Mouse (Mus musculus) testis, adult 2 months (tissue): ENCODE results near the gene Ccnd2. TPM values are rescaled to one million over a fixed set of nuclear protein-coding genes. Genes with fewer than 3 reads are reported as not detected.

Source experiments
- H3K27ac ChIP-seq: fragments of 200-500 bp; 2 replicates; pipeline ENCODE4 v1.5.1; 2012; ENCODE audit warnings: low read depth, low read length; ENCODE audit not compliant: control insufficient read depth, insufficient read depth
- H3K27me3 ChIP-seq: fragments of 200-500 bp; 2 replicates; pipeline ENCODE4 v1.6.1; 2012; ENCODE audit warnings: mild to moderate bottlenecking, low read length, moderate library complexity; ENCODE audit not compliant: control insufficient read depth, insufficient read depth
- H3K36me3 ChIP-seq: fragments of 200-500 bp; 2 replicates; pipeline ENCODE4 v1.6.1; 2012; ENCODE audit warnings: mild to moderate bottlenecking, low read length; ENCODE audit not compliant: control insufficient read depth, insufficient read depth
- H3K4me1 ChIP-seq: fragments of 200-500 bp; 2 replicates; pipeline ENCODE4 v1.6.1; 2012; ENCODE audit warnings: low read length; ENCODE audit not compliant: control insufficient read depth, insufficient read depth
- H3K4me3 ChIP-seq: fragments of 200-500 bp; 2 replicates; pipeline ENCODE4 v1.5.1; 2012; ENCODE audit warnings: low read depth, mild to moderate bottlenecking, low read length, moderate library complexity, mixed read lengths; ENCODE audit not compliant: control insufficient read depth
- CTCF ChIP-seq: fragments of 200-500 bp; IDR thresholded peaks from 2 replicates; pipeline ENCODE4 v1.5.1; 2012; ENCODE audit warnings: low read depth, mild to moderate bottlenecking, inconsistent platforms, low read length, moderate library complexity; ENCODE audit not compliant: control insufficient read depth, insufficient read depth, insufficient replicate concordance
- POLR2A ChIP-seq: fragments of 200-500 bp; IDR thresholded peaks from 2 replicates; pipeline ENCODE4 v1.6.1; 2012; ENCODE audit warnings: low read depth, mild to moderate bottlenecking, inconsistent platforms, low read length, moderate library complexity; ENCODE audit not compliant: control insufficient read depth
- polyA plus RNA-seq: library from polyadenylated mRNA; depleted of rRNA; stranded (reverse); fragments of >200 nt; gene quantifications from 2 replicates; pipeline ENCODE4 v1.2.3, GENCODE M21; 2012

Gene Ccnd2
- polyA plus RNA-seq, 1 experiment: 4.3 TPM

- H3K27ac ChIP-seq: no peak overlapping the region
- H3K4me3 ChIP-seq: no peak overlapping the region; the same call in 1 of the 2 replicates
- H3K4me1 ChIP-seq: peaks cover 12% of the 10 kb centered on the region
- H3K27me3 ChIP-seq: peaks cover 13% of the 10 kb centered on the region
- H3K36me3 ChIP-seq: no peaks in the 10 kb centered on the region
- no peak for TF ChIP-seq POLR2A
- TF ChIP-seq CTCF: no peak
Observed at GRCm38 (mm10) chr6:127153296-127153800, 1.4 kb upstream of the Ccnd2 start.

GRCm38 (mm10) chr6:127151565-127152105, 358 bp downstream of the Ccnd2 start:
- TF ChIP-seq CTCF (no peak), POLR2A (no peak)
- Histone ChIP-seq H3K4me1 (peaks cover 12% of the 10 kb centered on the region), H3K36me3 (no peaks in the 10 kb centered on the region), H3K27me3 (peaks cover 13% of the 10 kb centered on the region), H3K4me3 (no peak overlapping the region; the same call in 1 of the 2 replicates), H3K27ac (no peak overlapping the region)

- Histone ChIP-seq H3K4me3 (peak overlapping the region; percentile 79), H3K27ac (no peak overlapping the region), H3K27me3 (peaks cover 13% of the 10 kb centered on the region), H3K36me3 (no peaks in the 10 kb centered on the region), H3K4me1 (peaks cover 14% of the 10 kb centered on the region)
- peak; percentile 75; the same call in 1 of the 2 replicates for TF ChIP-seq POLR2A
- no peak for TF ChIP-seq CTCF
Observed at GRCm38 (mm10) chr6:127150663-127151564, 1.1 kb downstream of the Ccnd2 start.

GRCm38 (mm10) chr6:127149944-127150662, 1.9 kb downstream of the Ccnd2 start:
- Histone ChIP-seq H3K4me3 (peak overlapping the region; percentile 79), H3K27ac (no peak overlapping the region), H3K27me3 (peaks cover 13% of the 10 kb centered on the region), H3K4me1 (peaks cover 13% of the 10 kb centered on the region), H3K36me3 (no peaks in the 10 kb centered on the region)
- TF ChIP-seq CTCF (no peak), POLR2A (no peak)

- Histone ChIP-seq H3K27ac (peak overlapping the region; percentile 24; the same call in 1 of the 2 replicates), H3K4me1 (peaks cover 13% of the 10 kb centered on the region), H3K4me3 (peak overlapping the region; percentile 79), H3K27me3 (peaks cover 11% of the 10 kb centered on the region), H3K36me3 (no peaks in the 10 kb centered on the region)
- TF ChIP-seq CTCF (no peak), POLR2A (no peak)
Observed at GRCm38 (mm10) chr6:127149303-127149943, 2.6 kb downstream of the Ccnd2 start.

GRCm38 (mm10) chr6:127148526-127149302, 3.3 kb downstream of the Ccnd2 start:
- Histone ChIP-seq H3K27me3 (peaks cover 9% of the 10 kb centered on the region), H3K36me3 (no peaks in the 10 kb centered on the region), H3K4me3 (no peak overlapping the region; the same call in 1 of the 2 replicates), H3K4me1 (peaks cover 13% of the 10 kb centered on the region), H3K27ac (no peak overlapping the region)
- TF ChIP-seq CTCF (no peak), POLR2A (no peak)
